Mouse (Mus musculus) liver, embryonic 11.5 days (tissue): ENCODE measurements at regions not wholly inside any gene's neighbourhood (a gene's known extent, or its start where the extent isn't known, plus 50 kb on each side); places are given as distances from the start of the nearest gene placed in this dataset.

Experiments
- ATAC-seq: fragments of 200-750 bp; cut with Nextera tagmentation; replicated peaks from 2 replicates; pipeline ENCODE4 v1.8.0; 2017; ENCODE audit warnings: moderate number of reproducible peaks, mild to moderate bottlenecking, moderate TSS enrichment, moderate library complexity; ENCODE audit not compliant: low FRiP score
- DNase-seq: peaks from one replicate; pipeline ENCODE4 v3.0.0-alpha.2; 2017; ENCODE audit warnings: low spot score
- H3K27ac ChIP-seq: fragments of 300-500 bp; sonication (generic); 2 replicates; pipeline ENCODE4 v1.5.1; 2014; ENCODE audit warnings: mild to moderate bottlenecking, low read depth, low read length, control low read depth
- H3K27me3 ChIP-seq: fragments of 300-500 bp; sonication (generic); replicated peaks from 2 replicates; pipeline ENCODE4 v1.6.1; 2014; ENCODE audit warnings: low read length, mixed read lengths; ENCODE audit not compliant: control insufficient read depth, insufficient read depth
- H3K36me3 ChIP-seq: fragments of 300-500 bp; sonication (generic); 2 replicates; pipeline ENCODE4 v1.6.1; 2014; ENCODE audit warnings: mild to moderate bottlenecking, low read length, moderate library complexity, mixed read lengths; ENCODE audit not compliant: control insufficient read depth, insufficient read depth
- H3K4me1 ChIP-seq: fragments of 300-500 bp; sonication (generic); replicated peaks from 2 replicates; pipeline ENCODE4 v1.6.1; 2014; ENCODE audit warnings: low read length, mixed read lengths; ENCODE audit not compliant: control insufficient read depth, insufficient read depth
- H3K4me2 ChIP-seq: fragments of 300-500 bp; sonication (generic); 2 replicates; pipeline ENCODE4 v1.6.1; 2014; ENCODE audit warnings: mild to moderate bottlenecking, control low read depth, moderate library complexity
- H3K4me3 ChIP-seq: fragments of 300-500 bp; sonication (generic); 2 replicates; pipeline ENCODE4 v1.5.1; 2014; ENCODE audit warnings: low read depth, low read length, control low read depth
- H3K9ac ChIP-seq: fragments of 300-500 bp; sonication (generic); 2 replicates; pipeline ENCODE4 v1.6.1; 2014; ENCODE audit warnings: low read depth, low read length, control low read depth
- H3K9me3 ChIP-seq: fragments of 300-500 bp; sonication (generic); 2 replicates; pipeline ENCODE4 v1.6.1; 2016; ENCODE audit warnings: low read length, inconsistent platforms, mixed read lengths; ENCODE audit not compliant: control insufficient read depth
- WGBS: fragments of 180-500 bp; shearing (Covaris S2); extraction: QIAGEN DNeasy Blood & Tissue Kit; methylation state at CpG from one replicate; pipeline ENCODE4 v1.1.7; 2014; 5-methylcytosine and 5-hydroxymethylcytosine counted together

DNA sequence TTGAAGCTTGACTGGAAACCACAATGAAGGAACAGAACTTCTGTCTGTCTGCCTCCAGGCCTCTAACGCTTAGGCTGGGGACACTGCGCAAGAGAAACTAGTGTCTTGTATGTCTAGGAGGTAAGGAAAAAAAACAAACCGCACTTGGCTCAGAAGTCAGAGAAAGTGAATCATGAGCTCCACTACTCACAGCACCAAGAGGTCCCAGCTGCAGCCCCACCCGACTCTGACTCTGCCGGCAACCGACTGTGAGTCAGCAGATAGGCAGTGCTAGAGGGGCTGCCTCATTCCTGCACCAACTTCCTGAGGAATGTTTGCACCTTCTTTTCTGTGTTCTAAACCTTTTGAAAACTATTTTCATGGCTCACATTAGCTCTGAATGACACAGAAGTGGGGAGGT, 109.5 kb downstream of the Gja1 start:
- H3K4me3 ChIP-seq = no peak overlapping the region
- no peaks in the 10 kb centered on the region for H3K4me1 ChIP-seq
- peak; percentile 34 for DNase-seq
- H3K27me3 ChIP-seq = no peaks in the 10 kb centered on the region
- H3K9me3 ChIP-seq = no peaks in the 10 kb centered on the region
- H3K9ac ChIP-seq = no peak overlapping the region
- no peak overlapping the region for H3K27ac ChIP-seq
- WGBS = 37% methylated on average over 6 of the region's 6 CpGs
- ATAC-seq = peak; percentile 66; the same call in 1 of the 2 replicates
- H3K4me2 ChIP-seq = no peak overlapping the region
- H3K36me3 ChIP-seq = no peaks in the 10 kb centered on the region

DNA sequence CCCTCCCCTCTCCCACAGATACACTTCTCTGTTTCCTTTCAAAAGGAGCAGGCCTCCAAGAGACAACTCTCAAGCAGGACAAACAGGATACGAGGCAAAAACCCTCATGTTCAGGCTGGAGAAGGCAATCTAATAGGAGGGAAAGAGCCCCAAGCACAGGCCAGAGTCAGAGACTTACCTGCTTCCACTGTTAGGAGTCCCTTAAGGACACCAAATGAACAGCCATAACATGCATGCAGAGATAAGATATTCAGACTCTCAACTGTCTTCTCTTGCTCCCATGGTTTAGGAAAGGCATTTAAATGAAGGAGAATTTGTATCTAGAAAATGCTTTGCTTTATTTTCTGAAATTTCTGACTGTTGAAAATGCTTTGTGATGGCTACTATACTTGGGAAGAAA, 116.3 kb downstream of the Gja1 start:
- H3K9me3 ChIP-seq = no peaks in the 10 kb centered on the region
- no peak overlapping the region for H3K9ac ChIP-seq
- no peaks in the 10 kb centered on the region for H3K4me1 ChIP-seq
- H3K4me3 ChIP-seq = no peak overlapping the region
- H3K27me3 ChIP-seq = no peaks in the 10 kb centered on the region
- no peak overlapping the region for H3K27ac ChIP-seq
- no peak for DNase-seq
- 50% methylated on average over 1 of the region's 1 CpGs for WGBS
- no peak for ATAC-seq
- no peaks in the 10 kb centered on the region for H3K36me3 ChIP-seq
- no peak overlapping the region for H3K4me2 ChIP-seq

DNA sequence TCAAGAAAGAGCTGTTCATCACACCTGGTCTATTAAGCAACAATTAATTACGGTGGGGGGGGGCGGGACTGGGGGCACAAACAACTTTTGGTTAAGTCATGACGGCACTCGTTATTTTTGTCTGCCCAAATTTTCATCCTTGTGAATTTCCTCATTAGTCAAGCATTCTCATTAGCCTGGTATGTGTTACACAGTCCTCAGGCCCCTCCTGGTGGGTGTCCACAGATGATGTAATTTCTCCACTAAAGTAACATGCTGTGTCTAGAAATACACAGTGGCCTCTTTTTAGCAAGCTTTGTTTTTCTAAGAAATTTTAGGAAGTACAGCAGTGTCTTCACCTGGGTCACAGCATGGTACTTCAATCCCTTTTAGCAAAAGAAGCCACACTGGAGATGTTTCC, 118.2 kb downstream of the Gja1 start:
- ATAC-seq (no peak), DNase-seq (no peak)
- Histone ChIP-seq H3K4me2 (no peak overlapping the region), H3K4me1 (no peaks in the 10 kb centered on the region), H3K27ac (no peak overlapping the region), H3K27me3 (no peaks in the 10 kb centered on the region), H3K9ac (no peak overlapping the region), H3K36me3 (no peaks in the 10 kb centered on the region), H3K9me3 (no peaks in the 10 kb centered on the region), H3K4me3 (no peak overlapping the region)
- WGBS = 82% methylated on average over 4 of the region's 4 CpGs

DNA sequence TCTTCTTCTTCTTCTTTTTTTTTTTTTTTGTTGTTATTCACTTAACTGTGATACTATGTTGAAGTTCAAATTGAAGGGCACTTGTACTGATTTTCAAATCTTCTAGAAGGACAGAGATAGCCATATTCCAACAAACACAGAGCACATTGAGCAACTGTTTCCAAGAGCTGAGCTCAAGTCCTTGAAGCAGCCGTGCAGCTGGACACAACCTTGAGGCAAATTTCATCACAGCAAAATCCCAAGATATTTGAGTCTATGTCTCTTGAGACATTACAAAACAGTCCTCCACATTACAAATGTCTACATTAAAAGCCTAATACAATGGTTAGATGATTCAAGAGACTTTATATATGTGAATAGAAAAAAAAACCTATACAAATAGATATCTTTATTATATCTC, 141.9 kb downstream of the Gja1 start:
- 95% methylated on average over 1 of the region's 1 CpGs for WGBS
- H3K9me3 ChIP-seq = no peaks in the 10 kb centered on the region
- no peak overlapping the region for H3K4me3 ChIP-seq
- H3K27ac ChIP-seq = no peak overlapping the region
- ATAC-seq (no peak), DNase-seq (no peak)
- H3K36me3 ChIP-seq = no peaks in the 10 kb centered on the region
- H3K27me3 ChIP-seq = no peaks in the 10 kb centered on the region
- H3K9ac ChIP-seq = no peak overlapping the region
- H3K4me2 ChIP-seq = no peak overlapping the region
- H3K4me1 ChIP-seq = no peaks in the 10 kb centered on the region

DNA sequence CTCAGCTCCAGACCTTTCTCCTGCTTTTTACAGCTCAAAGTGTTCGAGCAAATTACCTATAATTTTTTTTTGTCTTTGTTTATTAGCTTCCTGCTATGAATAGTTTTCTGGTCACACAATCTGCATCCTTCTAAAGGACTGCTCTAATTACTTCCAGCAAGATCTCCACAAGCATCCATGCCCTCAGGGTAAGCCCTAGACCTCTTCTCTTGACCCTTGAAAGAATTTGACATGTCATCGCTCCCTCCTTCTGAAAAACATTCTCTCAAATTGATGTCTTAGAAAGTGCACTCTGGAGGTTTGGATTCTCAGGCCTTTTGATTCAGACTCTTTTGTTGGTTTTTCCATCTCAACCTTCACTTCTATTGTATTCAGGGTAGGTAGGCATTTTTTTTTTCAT, 148.7 kb downstream of the Gja1 start:
- H3K4me1 ChIP-seq = no peaks in the 10 kb centered on the region
- no peak overlapping the region for H3K4me2 ChIP-seq
- no peaks in the 10 kb centered on the region for H3K36me3 ChIP-seq
- no peak for DNase-seq
- 85% methylated on average over 2 of the region's 2 CpGs for WGBS
- H3K27me3 ChIP-seq = no peaks in the 10 kb centered on the region
- no peak overlapping the region for H3K4me3 ChIP-seq
- no peaks in the 10 kb centered on the region for H3K9me3 ChIP-seq
- no peak overlapping the region for H3K9ac ChIP-seq
- ATAC-seq = no peak
- no peak overlapping the region for H3K27ac ChIP-seq

DNA sequence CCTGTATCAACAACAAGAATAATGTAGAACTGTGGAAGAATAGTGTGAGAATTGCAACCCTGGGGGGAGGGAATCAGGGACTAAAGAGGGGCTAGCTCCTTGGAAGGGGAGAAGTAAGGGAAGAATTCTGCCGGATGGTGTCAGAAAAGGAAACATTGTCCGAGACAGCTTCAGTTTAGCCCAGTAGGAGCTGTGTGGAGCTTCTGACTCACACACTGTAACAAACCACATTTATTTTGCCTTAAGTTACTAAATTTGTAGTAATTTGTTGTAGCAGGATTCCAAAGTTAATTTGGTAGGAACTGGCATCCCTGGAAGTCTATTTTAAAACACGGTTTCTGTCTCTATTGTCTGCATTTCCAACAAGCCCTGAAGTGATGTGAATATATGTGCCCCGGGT, 160.0 kb downstream of the Gja1 start:
- Histone ChIP-seq H3K4me2 (no peak overlapping the region), H3K27me3 (no peaks in the 10 kb centered on the region), H3K27ac (no peak overlapping the region), H3K4me1 (no peaks in the 10 kb centered on the region), H3K36me3 (no peaks in the 10 kb centered on the region), H3K9me3 (no peaks in the 10 kb centered on the region), H3K4me3 (no peak overlapping the region), H3K9ac (no peak overlapping the region)
- DNase-seq (no peak), ATAC-seq (no peak)
- WGBS = 72% methylated on average over 4 of the region's 4 CpGs

DNA sequence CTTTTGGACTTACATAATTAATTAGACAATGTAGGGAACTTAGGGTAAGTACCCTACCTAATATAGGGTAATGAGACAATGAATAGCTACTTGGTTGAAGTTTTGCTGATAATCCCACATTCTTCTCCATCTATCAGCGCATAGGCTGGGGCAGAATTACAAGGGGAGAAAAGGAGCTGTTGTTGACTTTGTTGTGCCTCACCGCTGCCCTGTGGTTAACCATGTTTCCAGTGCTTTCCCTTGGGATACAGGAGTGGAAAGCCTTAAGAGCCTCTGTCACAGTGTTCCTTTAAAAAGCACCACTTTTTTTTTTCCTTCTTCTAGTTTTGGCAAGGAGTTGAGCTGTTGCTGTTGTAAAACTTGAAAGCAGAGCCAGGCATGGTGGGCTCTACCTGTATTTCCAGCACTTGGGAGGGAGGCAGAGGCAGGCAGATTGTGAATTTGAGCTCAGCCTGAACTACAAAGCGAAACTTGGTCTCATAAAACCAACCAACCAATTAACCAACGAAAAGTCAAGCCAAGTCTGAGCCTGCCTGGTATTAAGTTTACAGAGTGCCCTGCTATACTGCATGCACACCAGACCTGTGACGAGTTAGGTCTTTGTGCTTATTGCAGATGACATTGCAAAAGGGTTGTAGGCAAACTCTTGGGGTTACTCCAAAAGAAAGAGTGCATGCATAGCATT, 162.8 kb downstream of the Gja1 start:
- no peak overlapping the region for H3K4me3 ChIP-seq
- H3K9me3 ChIP-seq = no peaks in the 10 kb centered on the region
- no peak for DNase-seq
- H3K4me2 ChIP-seq = no peak overlapping the region
- no peak overlapping the region for H3K27ac ChIP-seq
- H3K27me3 ChIP-seq = no peaks in the 10 kb centered on the region
- ATAC-seq = no peak
- H3K4me1 ChIP-seq = no peaks in the 10 kb centered on the region
- H3K36me3 ChIP-seq = no peaks in the 10 kb centered on the region
- no peak overlapping the region for H3K9ac ChIP-seq
- WGBS = 71% methylated on average over 5 of the region's 5 CpGs

DNA sequence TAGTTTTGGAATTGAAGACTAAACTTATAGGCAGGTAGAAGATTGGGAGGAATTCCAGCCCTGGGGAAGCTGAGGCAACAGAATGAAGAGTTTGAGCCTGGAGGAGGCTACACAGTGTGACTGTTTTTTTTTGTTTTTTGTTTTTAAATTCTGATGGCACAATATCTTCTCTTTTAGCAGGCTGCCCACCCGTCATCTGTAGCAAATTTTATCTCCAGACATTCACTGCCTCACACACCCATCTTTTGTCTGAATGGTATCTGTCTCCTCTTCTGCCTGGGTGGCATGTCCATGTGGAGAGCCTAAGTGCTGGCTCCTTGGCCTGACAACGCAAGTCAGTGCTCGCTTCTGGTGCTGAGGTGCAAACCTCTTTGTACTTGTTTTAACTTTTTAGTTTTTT, 165.0 kb downstream of the Gja1 start:
- Histone ChIP-seq H3K27me3 (no peaks in the 10 kb centered on the region), H3K27ac (no peak overlapping the region), H3K9ac (no peak overlapping the region), H3K9me3 (no peaks in the 10 kb centered on the region), H3K4me2 (no peak overlapping the region), H3K36me3 (no peaks in the 10 kb centered on the region), H3K4me3 (no peak overlapping the region), H3K4me1 (no peaks in the 10 kb centered on the region)
- DNase-seq (no peak), ATAC-seq (no peak)
- 78% methylated on average over 3 of the region's 3 CpGs for WGBS

DNA sequence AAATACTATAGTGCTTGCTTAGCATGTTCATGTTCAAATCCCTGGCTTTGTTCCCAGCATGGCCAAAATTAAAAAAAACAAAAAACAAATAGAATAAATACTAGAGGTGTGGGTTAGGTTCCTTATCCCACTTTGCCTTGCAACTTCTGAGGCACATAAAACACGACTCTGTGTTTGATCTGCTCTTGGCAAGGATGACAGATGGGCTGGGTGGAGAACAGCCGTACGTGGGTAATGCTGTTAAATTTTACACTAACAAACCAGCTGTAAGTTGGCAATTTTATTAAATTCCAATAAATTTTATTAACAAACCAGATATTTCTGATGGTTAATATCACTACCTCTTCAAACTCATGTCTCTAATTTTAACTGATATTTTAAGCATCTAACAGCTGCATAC, 168.9 kb downstream of the Gja1 start:
- Histone ChIP-seq H3K27me3 (no peaks in the 10 kb centered on the region), H3K4me2 (no peak overlapping the region), H3K4me3 (no peak overlapping the region), H3K4me1 (no peaks in the 10 kb centered on the region), H3K9me3 (no peaks in the 10 kb centered on the region), H3K9ac (no peak overlapping the region), H3K36me3 (no peaks in the 10 kb centered on the region), H3K27ac (no peak overlapping the region)
- WGBS = 71% methylated on average over 3 of the region's 3 CpGs
- DNase-seq (no peak), ATAC-seq (no peak)
